8 mouse cellular contexts compared by ENCODE assay signal in genomic region chr10:18407062-18407830, GRCm38 (mm10).
DNase-seq lines count a peak whose midpoint lies in the region; ATAC-seq and TF ChIP-seq lines count a peak whose summit lies in the region.

No protein-coding gene starts in this region.

- H3K36me3 ChIP-seq in forebrain, embryonic 16.5 days (ENCODE audit: control insufficient read depth, insufficient read depth) = no peaks in the 10 kb centered on the region

- no peak for TF ChIP-seq POLR2A in olfactory bulb, adult 2 months (IDR thresholded peaks at IDR 0.05; ENCODE audit: insufficient read depth, low read depth, low read length)

- TF ChIP-seq CTCF in olfactory bulb, adult 2 months (IDR thresholded peaks at IDR 0.05; ENCODE audit: insufficient read depth, low read depth, low read length) = no peak

- no peaks in the 10 kb centered on the region for H3K9me3 ChIP-seq in forebrain, embryonic 16.5 days (ENCODE audit: control insufficient read depth, low read length)

- H3K27me3 ChIP-seq in forebrain, embryonic 16.5 days (replicated peaks; ENCODE audit: control insufficient read depth, insufficient read depth, low read length) = no peaks in the 10 kb centered on the region

- peak overlapping the region; percentile 76 for H3K4me2 ChIP-seq in forebrain, embryonic 16.5 days (ENCODE audit: low read length)

- H3K4me1 ChIP-seq in forebrain, embryonic 16.5 days (replicated peaks; ENCODE audit: control insufficient read depth, insufficient read depth, low read length) = peaks cover 53% of the 10 kb centered on the region
- peaks cover 18% of the 10 kb centered on the region for H3K4me1 ChIP-seq in olfactory bulb, adult 2 months (ENCODE audit: control insufficient read depth, insufficient read depth, low read length)

- H3K27ac ChIP-seq in forebrain, embryonic 16.5 days (ENCODE audit: low read length) = peak overlapping the region; percentile 81
- no peak overlapping the region for H3K27ac ChIP-seq in olfactory bulb, adult 2 months (ENCODE audit: insufficient read depth, low read depth, low read length)

- peak; percentile 93 for ATAC-seq in forebrain, embryonic 16.5 days

- H3K9ac ChIP-seq in forebrain, embryonic 16.5 days (replicated peaks; ENCODE audit: low read depth, low read length) = peak overlapping the region; percentile 75

- peak overlapping the region; percentile 74 for H3K4me3 ChIP-seq in forebrain, embryonic 16.5 days (replicated peaks; ENCODE audit: low read length)
- peak overlapping the region; percentile 27 for H3K4me3 ChIP-seq in olfactory bulb, adult 2 months (ENCODE audit: insufficient read depth, low read depth, low read length)

- intact Hi-C loops in heart, postnatal 25 days (cut with DNase I) = no loop called here

- under 1% methylated on average over 21 of the region's 21 CpGs for WGBS in forebrain, embryonic 16.5 days
- WGBS in olfactory bulb, adult 2 months = 9% methylated on average over 21 of the region's 21 CpGs

- peak; percentile 45 for DNase-seq in MEL-GATA-1-ER (ENCODE audit: extremely low read depth, low read depth)
- peak; percentile 56 for DNase-seq in cerebellum, adult 11-12 months
- DNase-seq in heart, postnatal 25 days (ENCODE audit: low spot score) = peak; percentile 63
- peak; percentile 83 to 90 for DNase-seq in kidney, postnatal 4 days
- DNase-seq in lung, adult 18-20 months = peak; percentile 86 to 89
- peak; percentile 86 for DNase-seq in thymus, postnatal 4 days
